Mouse (Mus musculus) brain, embryonic 14.5 days (tissue): ENCODE measurements around the gene Inip.

Experiments used
- CTCF ChIP-seq: fragments of 200-500 bp; IDR thresholded peaks from 2 replicates; pipeline ENCODE4 v1.5.1; 2012; ENCODE audit warnings: inconsistent platforms, mild to moderate bottlenecking, moderate library complexity, borderline replicate concordance; ENCODE audit not compliant: insufficient read depth, insufficient read length; ENCODE audit errors: extremely low read depth
- POLR2A ChIP-seq: fragments of 200-500 bp; IDR thresholded peaks from 2 replicates; pipeline ENCODE4 v1.6.1; 2012; ENCODE audit warnings: mild to moderate bottlenecking, inconsistent platforms, borderline replicate concordance; ENCODE audit not compliant: poor library complexity, insufficient read depth, insufficient read length, severe bottlenecking; ENCODE audit errors: extremely low read depth

DNA sequence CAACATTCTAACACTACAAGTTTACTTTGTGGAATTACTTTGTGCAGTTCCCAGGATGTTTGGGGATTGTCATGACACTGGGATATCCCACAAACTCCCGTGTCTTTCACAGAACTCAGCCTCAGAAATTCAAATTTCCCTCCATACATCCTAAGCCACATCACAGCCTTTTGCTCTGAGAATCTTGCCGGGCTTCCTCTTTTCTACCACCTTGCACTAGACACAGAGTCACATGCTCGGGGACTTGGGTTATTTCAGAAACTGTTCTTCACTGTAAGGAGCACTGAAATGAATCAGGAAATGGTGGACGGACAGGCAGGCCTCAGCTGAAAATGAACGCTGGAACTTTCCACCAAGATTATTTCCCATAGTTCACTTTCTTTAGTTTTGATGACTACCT is 2.0 kb upstream of the Inip start:
- TF ChIP-seq CTCF, result no peak
- no peak for TF ChIP-seq POLR2A
